Mouse (Mus musculus) liver, adult 2 months (tissue): ENCODE measurements around the gene Kcnip4. TPM values are rescaled to one million over a fixed set of nuclear protein-coding genes. Genes with fewer than 3 reads are reported as not detected.

Experiments
- DNase-seq: peaks from one replicate; pipeline ENCODE4 v3.0.0-alpha.2; 2011; ENCODE audit warnings: low read depth, low spot score; ENCODE audit errors: extremely low read depth
- H3K27ac ChIP-seq: fragments of 200-500 bp; replicated peaks from 2 replicates; pipeline ENCODE4 v1.5.1; 2012; ENCODE audit warnings: low read depth, mild to moderate bottlenecking, control low read depth, inconsistent platforms, low read length; ENCODE audit not compliant: insufficient read depth
- H3K27me3 ChIP-seq: fragments of 200-500 bp; 2 replicates; pipeline ENCODE4 v1.6.1; 2012; ENCODE audit warnings: mild to moderate bottlenecking, moderate library complexity, low read length, inconsistent platforms; ENCODE audit not compliant: control insufficient read depth, insufficient read depth
- H3K36me3 ChIP-seq: fragments of 200-500 bp; 2 replicates; pipeline ENCODE4 v1.6.1; 2012; ENCODE audit warnings: low read length, inconsistent platforms; ENCODE audit not compliant: control insufficient read depth, insufficient read depth
- H3K4me1 ChIP-seq: fragments of 200-500 bp; 2 replicates; pipeline ENCODE4 v1.6.1; 2011; ENCODE audit warnings: low read length; ENCODE audit not compliant: control insufficient read depth, insufficient read depth
- H3K4me3 ChIP-seq: fragments of 200-500 bp; 2 replicates; pipeline ENCODE4 v1.5.1; 2011; ENCODE audit warnings: low read depth, mild to moderate bottlenecking, control low read depth, low read length, moderate library complexity; ENCODE audit not compliant: insufficient read depth
- H3K79me2 ChIP-seq: fragments of 200-500 bp; 2 replicates; pipeline ENCODE4 v1.6.1; 2012; ENCODE audit warnings: inconsistent platforms, mild to moderate bottlenecking, low read length, moderate library complexity; ENCODE audit not compliant: control insufficient read depth, insufficient read depth
- H3K9ac ChIP-seq: fragments of 200-500 bp; 2 replicates; pipeline ENCODE4 v1.6.1; 2012; ENCODE audit warnings: low read depth, mild to moderate bottlenecking, control low read depth, inconsistent platforms, low read length
- CTCF ChIP-seq: fragments of 200-500 bp; IDR thresholded peaks from 2 replicates; pipeline ENCODE4 v1.5.1; 2011; ENCODE audit warnings: low read depth, low read length, control low read depth
- POLR2A ChIP-seq: fragments of 200-500 bp; IDR thresholded peaks from 2 replicates; pipeline ENCODE4 v1.6.1; 2011; ENCODE audit warnings: low read length, control low read depth; ENCODE audit not compliant: insufficient read depth; ENCODE audit errors: extremely low read depth
- WGBS: fragments of 180-500 bp; shearing (Covaris S2); methylation state at CpG from one replicate; pipeline ENCODE4 v1.1.7; 2018; 5-methylcytosine and 5-hydroxymethylcytosine counted together
- polyA plus RNA-seq: library from polyadenylated mRNA; depleted of rRNA; stranded (reverse); fragments of >200 nt; gene quantifications from 2 replicates; pipeline ENCODE4 v1.2.3, GENCODE M21; 2012
- total RNA-seq: library from RNA; depleted of rRNA; stranded (reverse); fragments of >200 nt; gene quantifications from 2 replicates; pipeline ENCODE4 v1.2.3, GENCODE M21; 2014

Kcnip4 gene
- total and polyA plus RNA-seq, 2 experiments = not detected

GRCm38 (mm10) chr5:49268807-49269206 is 255.9 kb downstream of the Kcnip4 start:
- no peak for DNase-seq
- H3K4me1 ChIP-seq = no peaks in the 10 kb centered on the region
- no peak overlapping the region for H3K27ac ChIP-seq
- H3K9ac ChIP-seq = no peak overlapping the region
- no peaks in the 10 kb centered on the region for H3K27me3 ChIP-seq
- H3K4me3 ChIP-seq = no peak overlapping the region
- no peaks in the 10 kb centered on the region for H3K36me3 ChIP-seq
- no peaks in the 10 kb centered on the region for H3K79me2 ChIP-seq
- WGBS = 87% methylated on average over 8 of the region's 8 CpGs
- no peak for TF ChIP-seq POLR2A
- no peak for TF ChIP-seq CTCF

- H3K27ac ChIP-seq = no peak overlapping the region
- no peaks in the 10 kb centered on the region for H3K27me3 ChIP-seq
- no peaks in the 10 kb centered on the region for H3K79me2 ChIP-seq
- TF ChIP-seq POLR2A (no peak), CTCF (no peak)
- no peak overlapping the region for H3K9ac ChIP-seq
- 89% methylated on average over 4 of the region's 4 CpGs for WGBS
- no peak overlapping the region for H3K4me3 ChIP-seq
- no peak for DNase-seq
- H3K4me1 ChIP-seq = no peaks in the 10 kb centered on the region
- H3K36me3 ChIP-seq = no peaks in the 10 kb centered on the region
Observed at GRCm38 (mm10) chr5:49259356-49259755, 265.4 kb downstream of the Kcnip4 start.

DNA sequence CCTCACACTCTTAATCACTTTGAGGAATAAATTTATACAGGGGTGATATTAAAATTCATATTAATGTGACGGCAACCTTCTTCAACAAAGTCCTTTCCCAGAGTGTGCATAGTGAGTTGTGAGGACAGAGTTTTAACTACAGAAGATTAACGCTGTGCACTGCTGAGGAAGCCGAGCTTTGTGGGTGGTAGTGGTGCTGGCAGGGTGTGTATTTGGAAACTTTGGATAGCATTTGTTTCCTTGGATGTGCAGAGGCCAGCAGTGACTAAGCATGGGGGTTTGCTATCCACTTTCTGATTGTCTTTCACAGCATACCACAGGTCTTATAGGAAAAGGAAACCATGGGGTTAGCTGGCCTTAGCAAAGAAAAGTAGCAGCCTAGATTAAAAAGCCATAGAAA is 267.9 kb downstream of the Kcnip4 start:
- no peak overlapping the region for H3K27ac ChIP-seq
- no peaks in the 10 kb centered on the region for H3K79me2 ChIP-seq
- TF ChIP-seq CTCF (no peak), POLR2A (no peak)
- H3K4me1 ChIP-seq = no peaks in the 10 kb centered on the region
- H3K4me3 ChIP-seq = no peak overlapping the region
- no peak for DNase-seq
- no peaks in the 10 kb centered on the region for H3K36me3 ChIP-seq
- H3K9ac ChIP-seq = no peak overlapping the region
- WGBS = 81% methylated on average over 3 of the region's 3 CpGs
- H3K27me3 ChIP-seq = no peaks in the 10 kb centered on the region

DNA sequence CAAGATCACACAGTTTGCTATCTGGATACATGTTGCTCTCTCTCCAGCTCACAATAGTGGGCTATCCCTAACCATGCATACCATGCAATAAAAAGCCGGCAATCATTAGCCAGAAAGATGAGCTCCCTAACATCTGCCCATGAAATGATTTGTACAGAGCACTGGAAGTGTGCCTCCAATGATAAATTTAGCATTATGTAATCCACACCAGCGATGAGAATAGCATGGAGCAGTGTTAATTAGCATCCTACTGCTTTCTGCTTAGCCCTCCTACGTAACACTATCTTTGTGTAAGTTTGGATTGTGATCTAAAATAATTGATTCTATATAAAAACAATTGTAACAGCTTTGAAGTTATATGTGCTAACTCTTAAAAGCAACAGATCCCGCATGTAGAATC is 268.7 kb downstream of the Kcnip4 start:
- Histone ChIP-seq H3K79me2 (no peaks in the 10 kb centered on the region), H3K9ac (no peak overlapping the region), H3K27ac (no peak overlapping the region), H3K4me3 (no peak overlapping the region), H3K36me3 (no peaks in the 10 kb centered on the region), H3K27me3 (no peaks in the 10 kb centered on the region), H3K4me1 (no peaks in the 10 kb centered on the region)
- 79% methylated on average over 4 of the region's 4 CpGs for WGBS
- TF ChIP-seq CTCF = no peak
- no peak for TF ChIP-seq POLR2A
- DNase-seq = no peak

GRCm38 (mm10) chr5:49247081-49247480 is 277.6 kb downstream of the Kcnip4 start:
- 60% methylated on average over 2 of the region's 2 CpGs for WGBS

DNA sequence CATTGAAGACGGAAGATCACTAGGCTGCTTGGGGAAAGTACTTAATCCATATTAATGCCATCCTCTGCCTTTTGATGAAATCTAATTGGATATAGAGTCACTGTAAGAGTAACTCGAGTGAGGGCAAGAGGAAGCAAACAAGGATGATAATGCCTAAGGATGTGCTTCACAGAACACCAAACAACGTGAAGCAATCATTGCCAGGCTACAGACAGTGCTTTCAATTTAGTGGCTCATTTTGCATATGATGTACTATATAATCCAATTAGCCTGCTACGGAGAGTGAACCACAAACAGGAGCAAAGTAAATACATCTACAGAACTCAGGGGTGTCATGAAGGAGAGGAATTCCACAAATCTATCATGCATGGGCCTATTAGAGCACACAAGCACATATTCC is 280.3 kb downstream of the Kcnip4 start:
- H3K9ac ChIP-seq = no peak overlapping the region
- no peak for DNase-seq

More at GRCm38 (mm10) chr5:49247081-49247480, 277.6 kb downstream of the Kcnip4 start:
- TF ChIP-seq POLR2A (no peak), CTCF (no peak)
- no peak for DNase-seq
- H3K36me3 ChIP-seq = no peaks in the 10 kb centered on the region
- no peaks in the 10 kb centered on the region for H3K4me1 ChIP-seq
- no peaks in the 10 kb centered on the region for H3K79me2 ChIP-seq
- no peak overlapping the region for H3K4me3 ChIP-seq
- H3K9ac ChIP-seq = no peak overlapping the region
- H3K27me3 ChIP-seq = no peaks in the 10 kb centered on the region
- H3K27ac ChIP-seq = no peak overlapping the region

More for the DNA sequence above, 280.3 kb downstream of the Kcnip4 start:
- H3K4me1 ChIP-seq = no peaks in the 10 kb centered on the region
- no peaks in the 10 kb centered on the region for H3K79me2 ChIP-seq
- TF ChIP-seq CTCF = no peak
- TF ChIP-seq POLR2A = no peak
- 84% methylated on average over 4 of the region's 4 CpGs for WGBS
- H3K4me3 ChIP-seq = no peak overlapping the region
- H3K27me3 ChIP-seq = no peaks in the 10 kb centered on the region
- no peak overlapping the region for H3K27ac ChIP-seq
- no peaks in the 10 kb centered on the region for H3K36me3 ChIP-seq
